Mouse (Mus musculus) heart, postnatal 0 days (tissue): Measurements from ENCODE around the gene Gabrb2. TPM values are rescaled to one million over a fixed set of nuclear protein-coding genes. Genes with fewer than 3 reads are reported as not detected.

Source experiments
- ATAC-seq: fragments of 200-750 bp; cut with Nextera tagmentation; 2 replicates; pipeline ENCODE4 v1.8.0; 2017; ENCODE audit warnings: low read depth, moderate number of reproducible peaks, moderate library complexity; ENCODE audit not compliant: insufficient read depth
- DNase-seq: peaks from one replicate; pipeline ENCODE4 v3.0.0-alpha.2; 2016; ENCODE audit warnings: low spot score
- H3K27ac ChIP-seq: fragments of 300-500 bp; sonication (generic); 2 replicates; pipeline ENCODE4 v1.5.1; 2014; ENCODE audit warnings: low read depth, mild to moderate bottlenecking
- H3K27me3 ChIP-seq: fragments of 300-500 bp; sonication (generic); 2 replicates; pipeline ENCODE4 v1.6.1; 2014; ENCODE audit warnings: low read length, mixed read lengths; ENCODE audit not compliant: control insufficient read depth, insufficient read depth
- H3K36me3 ChIP-seq: fragments of 300-500 bp; sonication (generic); replicated peaks from 2 replicates; pipeline ENCODE4 v1.6.1; 2014; ENCODE audit warnings: low read length, mixed read lengths; ENCODE audit not compliant: control insufficient read depth, insufficient read depth
- H3K4me1 ChIP-seq: fragments of 300-500 bp; sonication (generic); 2 replicates; pipeline ENCODE4 v1.6.1; 2014; ENCODE audit warnings: antibody characterized with exemption; ENCODE audit not compliant: control insufficient read depth, insufficient read depth
- H3K4me2 ChIP-seq: fragments of 300-500 bp; sonication (generic); 2 replicates; pipeline ENCODE4 v1.6.1; 2014; ENCODE audit warnings: low read depth, mild to moderate bottlenecking, low read length, moderate library complexity
- H3K4me3 ChIP-seq: fragments of 300-500 bp; sonication (generic); 2 replicates; pipeline ENCODE4 v1.5.1; 2014; ENCODE audit warnings: low read depth, low read length
- H3K9ac ChIP-seq: fragments of 300-500 bp; sonication (generic); replicated peaks from 2 replicates; pipeline ENCODE4 v1.6.1; 2014; ENCODE audit warnings: low read depth, low read length, mixed read lengths
- H3K9me3 ChIP-seq: fragments of 300-500 bp; sonication (generic); replicated peaks from 2 replicates; pipeline ENCODE4 v1.6.1; 2016; ENCODE audit warnings: low read length; ENCODE audit not compliant: control insufficient read depth
- CTCF ChIP-seq: IDR thresholded peaks from 2 replicates; pipeline ENCODE4 v1.5.1; 2016; ENCODE audit warnings: antibody characterized with exemption, control low read depth, low read depth
- EP300 ChIP-seq: IDR thresholded peaks from 2 replicates; pipeline ENCODE4 v1.6.1; 2016; ENCODE audit warnings: antibody characterized with exemption, low read depth
- WGBS: fragments of 180-500 bp; shearing (Covaris S2); extraction: QIAGEN DNeasy Blood & Tissue Kit; methylation state at CpG from one replicate; pipeline ENCODE4 v1.1.7; 2014; 5-methylcytosine and 5-hydroxymethylcytosine counted together
- polyA plus RNA-seq: library from polyadenylated mRNA; unstranded; fragments of >200 nt; fragmentation: Nextera tagmentation; extraction: Ambion mirVana; gene quantifications from 2 replicates; pipeline ENCODE4 v1.2.1, GENCODE M21; 2015
- total RNA-seq: library from RNA; depleted of rRNA; stranded (reverse); fragments of >200 nt; gene quantifications from 2 replicates; pipeline ENCODE4 v1.2.3, GENCODE M21; 2014; ENCODE audit warnings: low replicate concordance

Gabrb2 gene
- total and polyA plus RNA-seq, 2 experiments from 2014 or later: 0.11 to 0.18 TPM

- H3K9me3 ChIP-seq: no peaks in the 10 kb centered on the region
- H3K4me1 ChIP-seq: no peaks in the 10 kb centered on the region
- no peak overlapping the region for H3K4me3 ChIP-seq
- H3K4me2 ChIP-seq: no peak overlapping the region
- no peak overlapping the region for H3K27ac ChIP-seq
- TF ChIP-seq EP300 (no peak), CTCF (no peak)
- ATAC-seq: no peak
- H3K36me3 ChIP-seq: no peaks in the 10 kb centered on the region
- H3K27me3 ChIP-seq: no peaks in the 10 kb centered on the region
- 49% methylated on average over 6 of the region's 6 CpGs for WGBS
- H3K9ac ChIP-seq: no peak overlapping the region
- no peak for DNase-seq
These were observed 160.2 kb downstream of the Gabrb2 start for GRCm38 (mm10) chr11:42579804-42580203.

GRCm38 (mm10) chr11:42581123-42581522, 161.6 kb downstream of the Gabrb2 start:
- ATAC-seq: no peak
- Histone ChIP-seq H3K9ac (no peak overlapping the region), H3K27me3 (no peaks in the 10 kb centered on the region), H3K9me3 (no peaks in the 10 kb centered on the region), H3K4me2 (no peak overlapping the region), H3K36me3 (no peaks in the 10 kb centered on the region), H3K4me3 (no peak overlapping the region), H3K27ac (no peak overlapping the region), H3K4me1 (no peaks in the 10 kb centered on the region)
- no peak for DNase-seq
- no peak for TF ChIP-seq EP300
- TF ChIP-seq CTCF: no peak
- WGBS: 74% methylated on average over 4 of the region's 4 CpGs

GRCm38 (mm10) chr11:42581753-42582152, 162.2 kb downstream of the Gabrb2 start:
- no peak overlapping the region for H3K9ac ChIP-seq
- no peaks in the 10 kb centered on the region for H3K27me3 ChIP-seq
- H3K27ac ChIP-seq: no peak overlapping the region
- H3K4me1 ChIP-seq: no peaks in the 10 kb centered on the region
- ATAC-seq (no peak), DNase-seq (no peak)
- no peaks in the 10 kb centered on the region for H3K9me3 ChIP-seq
- TF ChIP-seq EP300 (no peak), CTCF (no peak)
- H3K36me3 ChIP-seq: no peaks in the 10 kb centered on the region
- H3K4me2 ChIP-seq: no peak overlapping the region
- H3K4me3 ChIP-seq: no peak overlapping the region

GRCm38 (mm10) chr11:42592418-42592817, 172.9 kb downstream of the Gabrb2 start:
- H3K36me3 ChIP-seq: no peaks in the 10 kb centered on the region
- no peaks in the 10 kb centered on the region for H3K27me3 ChIP-seq
- no peak for TF ChIP-seq CTCF
- TF ChIP-seq EP300: no peak
- ATAC-seq: no peak
- H3K9me3 ChIP-seq: no peaks in the 10 kb centered on the region
- no peak overlapping the region for H3K4me3 ChIP-seq
- no peak for DNase-seq
- H3K27ac ChIP-seq: no peak overlapping the region
- no peak overlapping the region for H3K9ac ChIP-seq
- WGBS: 58% methylated on average over 3 of the region's 3 CpGs
- no peak overlapping the region for H3K4me2 ChIP-seq
- H3K4me1 ChIP-seq: no peaks in the 10 kb centered on the region

GRCm38 (mm10) chr11:42606225-42606624, 186.7 kb downstream of the Gabrb2 start:
- Histone ChIP-seq H3K36me3 (no peaks in the 10 kb centered on the region), H3K9ac (no peak overlapping the region), H3K9me3 (no peaks in the 10 kb centered on the region), H3K4me2 (no peak overlapping the region), H3K4me3 (no peak overlapping the region), H3K4me1 (no peaks in the 10 kb centered on the region), H3K27ac (no peak overlapping the region), H3K27me3 (no peaks in the 10 kb centered on the region)
- DNase-seq: no peak
- 27% methylated on average over 1 of the region's 1 CpGs for WGBS
- ATAC-seq: no peak
- TF ChIP-seq EP300: no peak
- TF ChIP-seq CTCF: no peak

GRCm38 (mm10) chr11:42609128-42609763, 189.7 kb downstream of the Gabrb2 start:
- TF ChIP-seq EP300 (no peak), CTCF (no peak)
- ATAC-seq (no peak), DNase-seq (no peak)
- Histone ChIP-seq H3K27ac (no peak overlapping the region), H3K4me3 (no peak overlapping the region), H3K9ac (no peak overlapping the region), H3K9me3 (no peaks in the 10 kb centered on the region), H3K4me2 (no peak overlapping the region), H3K27me3 (no peaks in the 10 kb centered on the region), H3K4me1 (no peaks in the 10 kb centered on the region), H3K36me3 (no peaks in the 10 kb centered on the region)
- 77% methylated on average over 3 of the region's 3 CpGs for WGBS
